ENCODE assay signal across 24 mouse cellular contexts in genomic region chr6:136525567-136525966, GRCm38 (mm10). TPM values are rescaled to one million over a fixed set of nuclear protein-coding genes. Genes with fewer than 3 reads are reported as not detected.
DNase-seq lines count a peak whose midpoint lies in the region; ATAC-seq and TF ChIP-seq lines count a peak whose summit lies in the region.
"Had no signal": no experiment of that assay in that cellular context is flagged by ENCODE, and none has a peak within 500 bp of the region (broad histone marks: within the 10 kb centered on the region; RNA-seq: fewer than 3 reads in every experiment).

No protein-coding gene starts in this region.

- DNase-seq in heart, postnatal 0 days (ENCODE audit: low spot score): no peak
- no peak for DNase-seq in liver, postnatal 0 days
- no peak for DNase-seq in liver, embryonic 11.5 days (ENCODE audit: low spot score)
- DNase-seq in frontal cortex, adult 2 months (ENCODE audit: extremely low spot score in 1 of 2, low spot score in 1 of 2): no peak
- DNase-seq: B cell, adult 2 months; cerebellum, adult 11 months; cerebellum, adult 2 months; cerebellum, adult 9-11 months; cerebellum, postnatal 25 days; gastrocnemius, postnatal 10 days; gastrocnemius, postnatal 36 days; heart, postnatal 14 days had no signal

- H3K9me3 ChIP-seq in heart, postnatal 0 days (replicated peaks; ENCODE audit: control insufficient read depth, low read length): peaks cover 3% of the 10 kb centered on the region; the same call in 1 of the 2 replicates
- H3K9me3 ChIP-seq in heart, embryonic 11.5 days (replicated peaks; ENCODE audit: control insufficient read depth, low read length): no peaks in the 10 kb centered on the region; the same call in 1 of the 2 replicates
- 0 out of 2 replicates have a peak, but pooled peaks cover 3% of the 10 kb centered on the region for H3K9me3 ChIP-seq in liver, postnatal 0 days (ENCODE audit: low read length)
- H3K9me3 ChIP-seq in liver, embryonic 11.5 days (ENCODE audit: control insufficient read depth, low read length): peaks cover 6% of the 10 kb centered on the region; the same call in 1 of the 2 replicates
- 0 out of 2 replicates have a peak, but pooled peaks cover 3% of the 10 kb centered on the region for H3K9me3 ChIP-seq in intestine, embryonic 16.5 days (ENCODE audit: control insufficient read depth, low read length)
- H3K9me3 ChIP-seq: embryonic facial prominence, embryonic 12.5 days; embryonic facial prominence, embryonic 15.5 days; heart, embryonic 15.5 days; hindbrain, embryonic 15.5 days had no signal

- no peak overlapping the region for H3K4me2 ChIP-seq in heart, postnatal 0 days (ENCODE audit: low read depth, low read length)
- no peak overlapping the region for H3K4me2 ChIP-seq in heart, embryonic 11.5 days
- no peak overlapping the region for H3K4me2 ChIP-seq in liver, postnatal 0 days (ENCODE audit: low read depth, low read length)
- no peak overlapping the region for H3K4me2 ChIP-seq in liver, embryonic 11.5 days
- H3K4me2 ChIP-seq in intestine, embryonic 16.5 days (ENCODE audit: low read depth, low read length): no peak overlapping the region
- H3K4me2 ChIP-seq: embryonic facial prominence, embryonic 12.5 days; embryonic facial prominence, embryonic 15.5 days; forebrain, embryonic 12.5 days; forebrain, embryonic 15.5 days; heart, embryonic 12.5 days; heart, embryonic 15.5 days; hindbrain, embryonic 12.5 days; hindbrain, embryonic 15.5 days had no signal

- H3K36me3 ChIP-seq in heart, postnatal 0 days (replicated peaks; ENCODE audit: control insufficient read depth, insufficient read depth, low read length): peaks cover 17% of the 10 kb centered on the region
- H3K36me3 ChIP-seq in heart, embryonic 11.5 days (ENCODE audit: control insufficient read depth, insufficient read depth, low read length): peaks cover 9% of the 10 kb centered on the region; the same call in 1 of the 2 replicates
- H3K36me3 ChIP-seq in liver, postnatal 0 days (replicated peaks; ENCODE audit: insufficient read depth, low read length): peaks cover 23% of the 10 kb centered on the region
- H3K36me3 ChIP-seq in liver, embryonic 11.5 days (ENCODE audit: control insufficient read depth, insufficient read depth, low read length): peaks cover 17% of the 10 kb centered on the region; the same call in 1 of the 2 replicates
- H3K36me3 ChIP-seq in intestine, embryonic 16.5 days (ENCODE audit: control insufficient read depth, insufficient read depth, low read length): peaks cover 2% of the 10 kb centered on the region; the same call in 1 of the 2 replicates

- peak overlapping the region; percentile 70; the same call in 1 of the 2 replicates for H3K27ac ChIP-seq in heart, postnatal 0 days (ENCODE audit: low read depth)
- no peak overlapping the region for H3K27ac ChIP-seq in heart, embryonic 11.5 days (ENCODE audit: low read depth, low read length)
- H3K27ac ChIP-seq in liver, postnatal 0 days (ENCODE audit: low read depth): no peak overlapping the region
- no peak overlapping the region for H3K27ac ChIP-seq in liver, embryonic 11.5 days (ENCODE audit: low read depth, low read length)
- H3K27ac ChIP-seq in intestine, embryonic 16.5 days (ENCODE audit: low read length): 0 out of 2 replicates have a peak overlapping the region, but pooled peaks have one; percentile 8
- H3K27ac ChIP-seq: embryonic facial prominence, embryonic 12.5 days; forebrain, embryonic 12.5 days; forebrain, embryonic 15.5 days; hindbrain, embryonic 12.5 days; hindbrain, embryonic 15.5 days had no signal

- TF ChIP-seq CTCF in heart, postnatal 0 days (IDR thresholded peaks at IDR 0.05; ENCODE audit: low read depth): no peak
- TF ChIP-seq CTCF in liver, postnatal 0 days (IDR thresholded peaks at IDR 0.05; ENCODE audit: low read depth): no peak

- no peak for TF ChIP-seq EP300 in heart, postnatal 0 days (IDR thresholded peaks at IDR 0.05; ENCODE audit: low read depth)
- TF ChIP-seq EP300 in liver, postnatal 0 days (IDR thresholded peaks at IDR 0.05; ENCODE audit: low read depth): no peak

- H3K4me3 ChIP-seq in heart, postnatal 0 days (ENCODE audit: low read depth, low read length): no peak overlapping the region
- H3K4me3 ChIP-seq in heart, embryonic 11.5 days (ENCODE audit: low read depth, low read length): no peak overlapping the region
- no peak overlapping the region for H3K4me3 ChIP-seq in liver, postnatal 0 days (ENCODE audit: low read depth, low read length)
- H3K4me3 ChIP-seq in liver, embryonic 11.5 days (ENCODE audit: low read depth, low read length): no peak overlapping the region
- H3K4me3 ChIP-seq in intestine, embryonic 16.5 days (ENCODE audit: low read length): no peak overlapping the region
- H3K4me3 ChIP-seq: embryonic facial prominence, embryonic 12.5 days; embryonic facial prominence, embryonic 15.5 days; forebrain, embryonic 12.5 days; forebrain, embryonic 15.5 days; heart, embryonic 12.5 days; heart, embryonic 15.5 days; hindbrain, embryonic 12.5 days; hindbrain, embryonic 15.5 days had no signal

- H3K9ac ChIP-seq in heart, postnatal 0 days (replicated peaks; ENCODE audit: low read depth, low read length): no peak overlapping the region
- H3K9ac ChIP-seq in heart, embryonic 11.5 days (ENCODE audit: low read depth, low read length): no peak overlapping the region
- H3K9ac ChIP-seq in liver, postnatal 0 days (replicated peaks): no peak overlapping the region
- H3K9ac ChIP-seq in liver, embryonic 11.5 days (ENCODE audit: low read depth, low read length): no peak overlapping the region
- H3K9ac ChIP-seq in intestine, embryonic 16.5 days (ENCODE audit: low read depth, low read length): no peak overlapping the region
- H3K9ac ChIP-seq: embryonic facial prominence, embryonic 12.5 days; embryonic facial prominence, embryonic 15.5 days; forebrain, embryonic 12.5 days; forebrain, embryonic 15.5 days; heart, embryonic 12.5 days; heart, embryonic 15.5 days; hindbrain, embryonic 12.5 days; hindbrain, embryonic 15.5 days had no signal

- no peaks in the 10 kb centered on the region for H3K27me3 ChIP-seq in heart, postnatal 0 days (ENCODE audit: control insufficient read depth, insufficient read depth, low read length)
- no peaks in the 10 kb centered on the region for H3K27me3 ChIP-seq in heart, embryonic 11.5 days (ENCODE audit: control insufficient read depth, insufficient read depth, low read length)
- H3K27me3 ChIP-seq in liver, postnatal 0 days (ENCODE audit: insufficient read depth, low read length): no peaks in the 10 kb centered on the region
- no peaks in the 10 kb centered on the region for H3K27me3 ChIP-seq in liver, embryonic 11.5 days (replicated peaks; ENCODE audit: control insufficient read depth, insufficient read depth, low read length)
- H3K27me3 ChIP-seq in intestine, embryonic 16.5 days (replicated peaks; ENCODE audit: control insufficient read depth, insufficient read depth, low read length): no peaks in the 10 kb centered on the region
- H3K27me3 ChIP-seq: CH12.LX; embryonic facial prominence, embryonic 12.5 days; embryonic facial prominence, embryonic 15.5 days; forebrain, embryonic 12.5 days; forebrain, embryonic 15.5 days; heart, embryonic 12.5 days; heart, embryonic 15.5 days; hindbrain, embryonic 12.5 days; hindbrain, embryonic 15.5 days; Patski had no signal

- peaks cover 13% of the 10 kb centered on the region; the same call in 1 of the 2 replicates for H3K4me1 ChIP-seq in heart, postnatal 0 days (ENCODE audit: control insufficient read depth, insufficient read depth)
- H3K4me1 ChIP-seq in heart, embryonic 11.5 days (ENCODE audit: control insufficient read depth, insufficient read depth, low read length): peaks cover 2% of the 10 kb centered on the region; the same call in 1 of the 2 replicates
- peaks cover 16% of the 10 kb centered on the region for H3K4me1 ChIP-seq in liver, postnatal 0 days (ENCODE audit: insufficient read depth)
- H3K4me1 ChIP-seq in liver, embryonic 11.5 days (replicated peaks; ENCODE audit: control insufficient read depth, insufficient read depth, low read length): peaks cover 12% of the 10 kb centered on the region
- peaks cover 9% of the 10 kb centered on the region; the same call in 1 of the 2 replicates for H3K4me1 ChIP-seq in intestine, embryonic 16.5 days (ENCODE audit: control insufficient read depth, insufficient read depth, low read length)
- H3K4me1 ChIP-seq: embryonic facial prominence, embryonic 12.5 days had no signal

- ATAC-seq in heart, postnatal 0 days (ENCODE audit: insufficient read depth, low read depth): no peak
- ATAC-seq in heart, embryonic 11.5 days (replicated peaks; ENCODE audit: insufficient number of reproducible peaks, low FRiP score, low TSS enrichment): no peak
- ATAC-seq in liver, postnatal 0 days: peak; percentile 36; the same call in 1 of the 2 replicates
- no peak for ATAC-seq in liver, embryonic 11.5 days (replicated peaks; ENCODE audit: low FRiP score)
- peak; percentile 96 for ATAC-seq in intestine, embryonic 16.5 days
- ATAC-seq: forebrain, embryonic 15.5 days; Patski had no signal

- WGBS in heart, postnatal 0 days: 91% methylated on average over 4 of the region's 4 CpGs
- 98% methylated on average over 4 of the region's 4 CpGs for WGBS in heart, embryonic 11.5 days (ENCODE audit: insufficient replicate concordance)
- WGBS in liver, postnatal 0 days (ENCODE audit: insufficient replicate concordance): 80% methylated on average over 4 of the region's 4 CpGs
- WGBS in liver, embryonic 11.5 days: 94% methylated on average over 4 of the region's 4 CpGs
- whole genome bisulfite sequencing in intestine, embryonic 16.5 days: 73% methylated on average over 4 of the region's 4 CpGs

RNA-seq across cellular contexts. Expression of gene Atf7ip, which starts 19.6 kb away (rescaled TPM):
- 43.3 and 54.5 TPM in 2 replicates for total RNA-seq in heart, postnatal 0 days (2014; rRNA removed; ENCODE audit: low replicate concordance)
- 16.5 and 19.2 TPM in 2 replicates for polyA plus RNA-seq in heart, postnatal 0 days (2015; fragmentation: Nextera tagmentation; extraction: Ambion mirVana)
- 43.1 and 49.7 TPM in 2 replicates for polyA plus RNA-seq in heart, embryonic 11.5 days (2014; fragmentation: Nextera tagmentation; extraction: Ambion mirVana)
- polyA plus RNA-seq in liver, postnatal 0 days (2015; fragmentation: Nextera tagmentation; extraction: Ambion mirVana): 5.6 and 6.6 TPM in 2 replicates
- polyA plus RNA-seq in liver, embryonic 11.5 days (2014; fragmentation: Nextera tagmentation; extraction: Ambion mirVana): 31.2 and 32.9 TPM in 2 replicates
- polyA plus RNA-seq in intestine, embryonic 16.5 days (2015; fragmentation: Nextera tagmentation; extraction: Ambion mirVana): 17.6 and 21.0 TPM in 2 replicates
- polyA plus RNA-seq in frontal cortex, adult 2 months (2012; rRNA removed): 42.8 and 49.5 TPM in 2 replicates

Comparison
In these comparisons a context has a peak if more than half of its experiments do, and no peak if none do; other contexts are left out.
1. ATAC-seq: peak in liver, postnatal 0 days (single experiment) and intestine, embryonic 16.5 days (single experiment); none in heart, postnatal 0 days (single experiment), heart, embryonic 11.5 days (single experiment) and liver, embryonic 11.5 days (single experiment).
2. H3K27ac ChIP-seq: peak in heart, postnatal 0 days (single experiment) and intestine, embryonic 16.5 days (single experiment); none in heart, embryonic 11.5 days (single experiment), liver, postnatal 0 days (single experiment) and liver, embryonic 11.5 days (single experiment).